Mouse (Mus musculus) neural tube, embryonic 14.5 days (tissue): ENCODE measurements around the gene 1700086D15Rik. TPM values are rescaled to one million over a fixed set of nuclear protein-coding genes. Genes with fewer than 3 reads are reported as not detected.

Experiments used
- ATAC-seq: fragments of 200-750 bp; cut with Nextera tagmentation; 2 replicates; pipeline ENCODE4 v1.8.0; 2017; ENCODE audit warnings: low read depth, mild to moderate bottlenecking, moderate TSS enrichment, moderate library complexity
- H3K27ac ChIP-seq: fragments of 300-500 bp; sonication (generic); 2 replicates; pipeline ENCODE4 v1.5.1; 2014; ENCODE audit warnings: low read depth, mild to moderate bottlenecking, control low read depth, low read length, moderate library complexity, mixed read lengths
- H3K27me3 ChIP-seq: fragments of 300-500 bp; sonication (generic); 2 replicates; pipeline ENCODE4 v1.6.1; 2014; ENCODE audit warnings: low read length; ENCODE audit not compliant: control insufficient read depth, insufficient read depth
- H3K36me3 ChIP-seq: fragments of 300-500 bp; sonication (generic); 2 replicates; pipeline ENCODE4 v1.6.1; 2014; ENCODE audit warnings: low read length, mixed read lengths; ENCODE audit not compliant: control insufficient read depth, insufficient read depth
- H3K4me1 ChIP-seq: fragments of 300-500 bp; sonication (generic); 2 replicates; pipeline ENCODE4 v1.6.1; 2014; ENCODE audit warnings: low read length; ENCODE audit not compliant: control insufficient read depth, insufficient read depth
- H3K4me2 ChIP-seq: fragments of 300-500 bp; sonication (generic); 2 replicates; pipeline ENCODE4 v1.6.1; 2014; ENCODE audit warnings: mild to moderate bottlenecking, low read depth, low read length, control low read depth
- H3K4me3 ChIP-seq: fragments of 300-500 bp; sonication (generic); 2 replicates; pipeline ENCODE4 v1.5.1; 2014; ENCODE audit warnings: low read depth, low read length, control low read depth, mixed read lengths
- H3K9ac ChIP-seq: fragments of 300-500 bp; sonication (generic); replicated peaks from 2 replicates; pipeline ENCODE4 v1.6.1; 2014; ENCODE audit warnings: low read depth, mild to moderate bottlenecking, control low read depth, low read length, mixed read lengths
- H3K9me3 ChIP-seq: fragments of 300-500 bp; sonication (generic); 2 replicates; pipeline ENCODE4 v1.6.1; 2016; ENCODE audit warnings: low read length; ENCODE audit not compliant: control insufficient read depth
- WGBS: fragments of 180-500 bp; shearing (Covaris S2); extraction: QIAGEN DNeasy Blood & Tissue Kit; methylation state at CpG from one replicate; pipeline ENCODE4 v1.1.7; 2014; 5-methylcytosine and 5-hydroxymethylcytosine counted together
- polyA plus RNA-seq: library from polyadenylated mRNA; unstranded; fragments of >200 nt; fragmentation: Nextera tagmentation; extraction: Ambion mirVana; gene quantifications from 2 replicates; pipeline ENCODE4 v1.2.1, GENCODE M21; 2014

The 1700086D15Rik gene
- polyA plus RNA-seq, 1 experiment from 2014 or later = 0.94 TPM

DNA sequence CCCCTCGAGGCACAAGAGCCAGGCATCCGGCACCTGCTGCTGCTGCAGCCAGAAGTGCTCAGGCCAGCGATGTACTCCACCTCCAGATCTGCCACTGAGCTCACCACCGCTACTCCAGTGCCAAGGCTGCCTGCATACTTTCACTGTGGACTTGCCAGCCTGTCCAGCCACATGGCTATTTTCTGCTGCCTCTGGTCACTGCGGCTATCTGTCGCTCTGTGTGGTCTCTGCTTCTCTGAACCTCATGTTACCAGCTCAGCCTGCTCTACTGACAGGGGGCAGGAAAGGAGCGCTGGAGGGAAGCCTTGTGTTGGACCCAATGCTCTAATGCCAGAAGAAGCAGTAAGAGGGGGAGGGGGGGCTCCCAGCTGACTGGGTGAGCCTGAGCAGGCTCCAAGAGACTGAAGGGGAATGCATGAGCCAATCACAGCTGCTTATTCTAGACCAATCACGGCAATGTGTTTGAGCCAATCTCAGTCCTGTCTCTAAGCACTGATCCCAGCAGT, 34.7 kb downstream of the 1700086D15Rik start:
- Histone ChIP-seq H3K4me2 (no peak overlapping the region), H3K27me3 (no peaks in the 10 kb centered on the region), H3K36me3 (no peaks in the 10 kb centered on the region), H3K9me3 (no peaks in the 10 kb centered on the region), H3K9ac (no peak overlapping the region), H3K4me1 (no peaks in the 10 kb centered on the region; the same call in 1 of the 2 replicates), H3K27ac (no peak overlapping the region), H3K4me3 (no peak overlapping the region)
- peak; percentile 95 for ATAC-seq
- WGBS = 62% methylated on average over 8 of the region's 8 CpGs

DNA sequence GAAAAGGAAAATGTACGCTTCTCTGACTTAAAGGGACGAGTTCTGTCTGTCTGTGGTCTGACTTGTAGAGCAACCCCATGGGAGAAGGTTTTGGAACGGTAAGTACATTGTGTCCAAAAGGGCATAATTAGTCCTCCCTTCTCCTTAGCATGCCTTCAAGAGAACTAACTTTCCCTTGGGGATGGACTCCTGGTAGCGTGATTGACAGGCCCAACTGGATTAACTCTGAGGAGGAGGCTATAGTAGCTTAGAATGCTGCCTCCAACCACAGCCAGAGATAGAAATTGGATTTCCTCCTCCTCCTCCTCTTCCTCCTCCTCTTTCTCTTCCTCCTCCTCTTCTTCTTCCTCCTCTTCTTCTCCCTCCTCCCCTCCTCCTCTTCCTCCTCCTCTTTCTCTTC, 39.4 kb downstream of the 1700086D15Rik start:
- no peak for ATAC-seq
- no peak overlapping the region for H3K4me2 ChIP-seq

DNA sequence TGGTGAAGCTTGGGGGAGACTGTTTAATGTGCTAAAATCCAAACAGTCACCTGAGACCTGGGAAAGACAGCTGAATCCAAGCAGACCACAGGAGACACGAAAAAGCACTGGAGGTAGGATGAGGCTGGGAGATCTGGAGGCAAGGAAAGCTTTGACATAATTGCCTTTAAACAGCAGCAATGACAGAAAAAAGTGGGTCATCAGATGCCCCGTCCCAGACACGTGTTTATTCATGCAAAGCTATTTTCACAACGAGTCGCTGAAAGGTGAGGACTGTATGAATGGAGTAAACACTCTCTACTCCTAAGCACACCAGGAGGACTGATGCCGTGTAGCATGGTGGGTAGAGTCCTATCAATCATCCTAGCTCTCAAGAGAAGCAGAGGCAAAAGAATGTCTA, 43.9 kb downstream of the 1700086D15Rik start:
- H3K36me3 ChIP-seq = no peaks in the 10 kb centered on the region
- no peak overlapping the region for H3K27ac ChIP-seq
- no peak overlapping the region for H3K4me3 ChIP-seq
- H3K4me1 ChIP-seq = 0 out of 2 replicates have a peak, but pooled peaks cover 3% of the 10 kb centered on the region
- 89% methylated on average over 6 of the region's 6 CpGs for WGBS
- ATAC-seq = no peak
- no peaks in the 10 kb centered on the region for H3K9me3 ChIP-seq
- H3K9ac ChIP-seq = no peak overlapping the region
- H3K27me3 ChIP-seq = no peaks in the 10 kb centered on the region
- no peak overlapping the region for H3K4me2 ChIP-seq

More for the DNA sequence above, 39.4 kb downstream of the 1700086D15Rik start:
- Histone ChIP-seq H3K4me3 (no peak overlapping the region), H3K36me3 (no peaks in the 10 kb centered on the region), H3K27ac (no peak overlapping the region), H3K9me3 (no peaks in the 10 kb centered on the region), H3K27me3 (no peaks in the 10 kb centered on the region), H3K9ac (no peak overlapping the region), H3K4me1 (no peaks in the 10 kb centered on the region; the same call in 1 of the 2 replicates)
- WGBS = 89% methylated on average over 4 of the region's 4 CpGs

DNA sequence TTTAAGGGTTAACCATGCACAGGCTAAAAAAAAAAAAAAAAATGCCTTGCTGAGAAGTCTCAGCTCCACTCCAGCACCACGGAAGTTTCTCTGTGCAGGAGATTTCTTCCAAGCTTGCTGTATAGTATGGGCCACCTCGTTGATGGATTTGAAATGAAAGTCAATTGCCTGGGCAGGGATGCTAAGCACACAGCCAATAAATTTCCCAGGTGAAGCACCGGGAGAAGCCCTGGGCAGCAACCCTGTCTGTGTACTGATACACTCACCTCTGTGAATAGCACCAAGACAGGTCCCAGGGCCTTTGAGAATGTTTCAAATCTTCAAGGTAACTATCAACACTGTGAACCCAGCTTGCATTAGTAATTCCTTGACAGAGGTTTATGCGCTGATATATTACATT, 47.6 kb downstream of the 1700086D15Rik start:
- Histone ChIP-seq H3K27ac (no peak overlapping the region), H3K36me3 (no peaks in the 10 kb centered on the region), H3K27me3 (no peaks in the 10 kb centered on the region), H3K4me2 (no peak overlapping the region), H3K9ac (no peak overlapping the region), H3K4me3 (no peak overlapping the region), H3K4me1 (peaks cover 6% of the 10 kb centered on the region; the same call in 1 of the 2 replicates), H3K9me3 (no peaks in the 10 kb centered on the region)
- 44% methylated on average over 4 of the region's 4 CpGs for WGBS
- ATAC-seq = no peak

DNA sequence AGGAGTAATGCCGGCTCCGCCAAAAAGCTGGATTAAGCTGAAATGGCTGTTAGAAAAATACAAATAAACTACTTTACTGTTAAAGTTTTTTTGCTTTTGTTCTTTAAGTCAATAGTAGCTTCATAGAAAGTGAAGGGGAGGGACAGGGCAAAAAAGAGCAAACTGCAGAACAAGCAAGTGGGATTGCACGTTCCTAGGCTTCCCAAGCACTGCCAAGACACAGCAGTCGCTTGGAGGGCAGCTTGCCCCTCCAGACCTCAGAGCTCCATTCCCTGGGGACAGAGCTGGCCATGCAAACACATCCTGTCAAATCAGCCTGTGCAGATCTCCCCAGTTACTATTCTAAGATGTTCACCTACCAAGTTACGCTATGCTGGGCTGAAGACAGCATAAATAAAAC, 48.0 kb downstream of the 1700086D15Rik start:
- Histone ChIP-seq H3K4me3 (no peak overlapping the region), H3K4me2 (no peak overlapping the region), H3K27ac (no peak overlapping the region), H3K9me3 (no peaks in the 10 kb centered on the region), H3K27me3 (no peaks in the 10 kb centered on the region), H3K9ac (no peak overlapping the region), H3K36me3 (no peaks in the 10 kb centered on the region), H3K4me1 (peaks cover 6% of the 10 kb centered on the region; the same call in 1 of the 2 replicates)
- no peak for ATAC-seq
- WGBS = 57% methylated on average over 5 of the region's 5 CpGs

DNA sequence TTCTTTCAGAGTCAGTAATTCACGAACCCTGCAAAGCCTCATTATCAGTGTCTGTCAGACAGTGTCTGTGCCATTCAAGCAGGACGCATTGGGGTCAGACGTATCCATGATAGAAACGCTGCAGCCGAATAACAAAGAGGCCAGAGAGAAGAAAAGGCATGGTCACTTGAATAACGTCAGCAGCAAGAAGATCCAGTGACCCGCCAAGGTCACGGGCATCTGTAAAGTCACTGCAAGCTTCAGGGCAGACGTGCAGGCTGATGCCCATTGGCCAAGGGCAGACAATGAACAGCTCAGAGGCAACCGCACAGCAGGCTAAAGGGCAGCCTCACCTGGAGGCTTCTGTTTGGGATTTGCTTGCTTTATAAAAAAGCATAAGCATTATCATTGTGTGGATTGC, 49.6 kb downstream of the 1700086D15Rik start:
- 29% methylated on average over 10 of the region's 10 CpGs for WGBS
- Histone ChIP-seq H3K27ac (no peak overlapping the region), H3K4me2 (no peak overlapping the region), H3K9me3 (no peaks in the 10 kb centered on the region), H3K4me1 (peaks cover 6% of the 10 kb centered on the region; the same call in 1 of the 2 replicates), H3K9ac (no peak overlapping the region), H3K36me3 (no peaks in the 10 kb centered on the region), H3K27me3 (no peaks in the 10 kb centered on the region), H3K4me3 (no peak overlapping the region)
- ATAC-seq = no peak

DNA sequence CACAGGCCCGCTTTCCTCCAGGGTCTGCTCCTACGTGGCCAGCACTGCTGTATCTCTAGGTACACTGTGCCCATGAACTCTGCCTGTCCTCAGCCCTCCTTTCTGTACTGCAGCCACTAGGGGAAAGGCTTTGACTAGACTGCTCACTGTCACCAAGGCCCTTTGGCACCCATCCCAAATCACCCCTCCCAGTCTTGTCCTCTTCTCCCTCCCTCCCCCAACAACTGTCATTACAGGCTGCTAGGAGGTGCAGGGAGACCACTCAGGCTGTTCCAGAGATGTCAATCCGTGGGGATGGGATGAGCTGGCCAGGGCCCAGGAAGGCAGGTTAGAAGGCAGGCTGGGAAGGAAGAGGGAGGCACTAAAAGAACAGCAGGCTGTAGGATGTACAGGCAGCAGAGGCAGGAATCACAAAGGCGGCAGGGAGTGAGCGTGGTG, 51.9 kb downstream of the 1700086D15Rik start:
- Histone ChIP-seq H3K36me3 (no peaks in the 10 kb centered on the region), H3K9ac (no peak overlapping the region), H3K27ac (peak overlapping the region; percentile 44; the same call in 1 of the 2 replicates), H3K4me1 (peaks cover 6% of the 10 kb centered on the region; the same call in 1 of the 2 replicates), H3K4me2 (no peak overlapping the region), H3K27me3 (no peaks in the 10 kb centered on the region), H3K4me3 (no peak overlapping the region), H3K9me3 (no peaks in the 10 kb centered on the region)
- WGBS = 63% methylated on average over 5 of the region's 5 CpGs
- ATAC-seq = peak; percentile 83; the same call in 1 of the 2 replicates

DNA sequence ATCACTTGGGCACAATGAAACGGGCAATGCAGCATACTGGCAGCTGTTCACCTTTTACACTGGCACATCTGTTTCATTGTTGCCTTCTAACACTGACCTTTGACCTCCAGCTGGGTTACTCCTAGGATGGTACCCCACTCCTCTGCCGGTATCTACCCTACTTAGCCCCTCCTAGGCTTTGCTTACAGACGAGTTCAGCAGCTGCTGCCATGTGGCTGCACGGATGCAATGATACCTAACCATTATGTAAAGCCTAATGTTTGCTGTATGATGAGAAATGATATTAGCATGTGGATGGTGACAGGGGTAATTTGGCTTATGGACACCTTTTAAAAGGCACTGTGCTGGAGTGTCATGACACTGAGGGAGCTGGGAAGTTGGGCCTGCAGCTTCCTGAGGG, 52.5 kb downstream of the 1700086D15Rik start:
- WGBS = 77% methylated on average over 4 of the region's 4 CpGs
- H3K4me2 ChIP-seq = no peak overlapping the region
- peaks cover 5% of the 10 kb centered on the region; the same call in 1 of the 2 replicates for H3K4me1 ChIP-seq
- no peaks in the 10 kb centered on the region for H3K36me3 ChIP-seq
- no peaks in the 10 kb centered on the region for H3K27me3 ChIP-seq
- no peak overlapping the region for H3K27ac ChIP-seq
- H3K9ac ChIP-seq = no peak overlapping the region
- no peak for ATAC-seq
- H3K9me3 ChIP-seq = no peaks in the 10 kb centered on the region
- H3K4me3 ChIP-seq = no peak overlapping the region

DNA sequence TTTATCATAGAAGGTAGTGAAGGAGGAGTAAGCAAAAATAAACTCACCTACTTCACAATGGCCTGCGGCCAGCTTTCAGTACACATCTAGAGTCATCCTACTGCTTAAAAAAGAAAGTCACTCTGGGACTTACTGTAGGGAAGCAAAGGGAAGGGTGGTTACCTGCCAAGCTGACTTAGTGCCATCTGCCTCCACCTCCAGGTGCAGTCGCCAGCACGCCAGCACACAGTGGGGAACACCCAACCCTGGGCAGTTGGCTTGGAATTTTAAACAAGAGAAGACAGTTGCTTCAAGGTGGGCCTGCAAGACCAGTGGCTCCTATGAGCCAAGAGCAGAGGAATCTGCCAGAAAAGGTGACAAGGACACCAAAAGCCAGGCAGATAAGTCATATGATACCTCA, 55.6 kb downstream of the 1700086D15Rik start:
- Histone ChIP-seq H3K9ac (no peak overlapping the region), H3K4me3 (no peak overlapping the region), H3K36me3 (no peaks in the 10 kb centered on the region), H3K4me2 (no peak overlapping the region), H3K9me3 (no peaks in the 10 kb centered on the region), H3K4me1 (peaks cover 4% of the 10 kb centered on the region; the same call in 1 of the 2 replicates), H3K27ac (no peak overlapping the region), H3K27me3 (no peaks in the 10 kb centered on the region)
- WGBS = 93% methylated on average over 3 of the region's 3 CpGs
- ATAC-seq = no peak
